Mouse (Mus musculus) liver, embryonic 11.5 days (tissue): Measurements from ENCODE around the gene Il11. TPM values are rescaled to one million over a fixed set of nuclear protein-coding genes. Genes with fewer than 3 reads are reported as not detected.

Source experiments
- ATAC-seq: fragments of 200-750 bp; cut with Nextera tagmentation; replicated peaks from 2 replicates; pipeline ENCODE4 v1.8.0; 2017; ENCODE audit warnings: moderate number of reproducible peaks, mild to moderate bottlenecking, moderate TSS enrichment, moderate library complexity; ENCODE audit not compliant: low FRiP score
- DNase-seq: peaks from one replicate; pipeline ENCODE4 v3.0.0-alpha.2; 2017; ENCODE audit warnings: low spot score
- H3K27ac ChIP-seq: fragments of 300-500 bp; sonication (generic); 2 replicates; pipeline ENCODE4 v1.5.1; 2014; ENCODE audit warnings: mild to moderate bottlenecking, low read depth, low read length, control low read depth
- H3K27me3 ChIP-seq: fragments of 300-500 bp; sonication (generic); replicated peaks from 2 replicates; pipeline ENCODE4 v1.6.1; 2014; ENCODE audit warnings: low read length, mixed read lengths; ENCODE audit not compliant: control insufficient read depth, insufficient read depth
- H3K36me3 ChIP-seq: fragments of 300-500 bp; sonication (generic); 2 replicates; pipeline ENCODE4 v1.6.1; 2014; ENCODE audit warnings: mild to moderate bottlenecking, low read length, moderate library complexity, mixed read lengths; ENCODE audit not compliant: control insufficient read depth, insufficient read depth
- H3K4me1 ChIP-seq: fragments of 300-500 bp; sonication (generic); replicated peaks from 2 replicates; pipeline ENCODE4 v1.6.1; 2014; ENCODE audit warnings: low read length, mixed read lengths; ENCODE audit not compliant: control insufficient read depth, insufficient read depth
- H3K4me2 ChIP-seq: fragments of 300-500 bp; sonication (generic); 2 replicates; pipeline ENCODE4 v1.6.1; 2014; ENCODE audit warnings: mild to moderate bottlenecking, control low read depth, moderate library complexity
- H3K4me3 ChIP-seq: fragments of 300-500 bp; sonication (generic); 2 replicates; pipeline ENCODE4 v1.5.1; 2014; ENCODE audit warnings: low read depth, low read length, control low read depth
- H3K9ac ChIP-seq: fragments of 300-500 bp; sonication (generic); 2 replicates; pipeline ENCODE4 v1.6.1; 2014; ENCODE audit warnings: low read depth, low read length, control low read depth
- H3K9me3 ChIP-seq: fragments of 300-500 bp; sonication (generic); 2 replicates; pipeline ENCODE4 v1.6.1; 2016; ENCODE audit warnings: low read length, inconsistent platforms, mixed read lengths; ENCODE audit not compliant: control insufficient read depth
- WGBS: fragments of 180-500 bp; shearing (Covaris S2); extraction: QIAGEN DNeasy Blood & Tissue Kit; methylation state at CpG from one replicate; pipeline ENCODE4 v1.1.7; 2014; 5-methylcytosine and 5-hydroxymethylcytosine counted together
- polyA plus RNA-seq: library from polyadenylated mRNA; unstranded; fragments of >200 nt; fragmentation: Nextera tagmentation; extraction: Ambion mirVana; gene quantifications from 2 replicates; pipeline ENCODE4 v1.2.1, GENCODE M21; 2014

The Il11 gene
- polyA plus RNA-seq, 1 experiment from 2014 or later = not detected

- H3K36me3 ChIP-seq = no peaks in the 10 kb centered on the region
- H3K4me2 ChIP-seq = no peak overlapping the region; the same call in 1 of the 2 replicates
- H3K9me3 ChIP-seq = no peaks in the 10 kb centered on the region
- no peaks in the 10 kb centered on the region for H3K27me3 ChIP-seq
- no peak overlapping the region for H3K9ac ChIP-seq
- no peak overlapping the region for H3K4me3 ChIP-seq
- no peak for ATAC-seq
- no peaks in the 10 kb centered on the region; the same call in 1 of the 2 replicates for H3K4me1 ChIP-seq
- H3K27ac ChIP-seq = no peak overlapping the region
- WGBS = 16% methylated on average over 3 of the region's 3 CpGs
- DNase-seq = no peak
These were observed 58.3 kb downstream of the Il11 start for GRCm38 (mm10) chr7:4724359-4724758.

GRCm38 (mm10) chr7:4723508-4723907 is 59.2 kb downstream of the Il11 start:
- peak; percentile 59; the same call in 1 of the 2 replicates for ATAC-seq
- no peak for DNase-seq
- H3K4me2 ChIP-seq = peak overlapping the region; percentile 62
- no peak overlapping the region for H3K27ac ChIP-seq
- 0 out of 2 replicates have a peak overlapping the region, but pooled peaks have one; percentile 16 for H3K9ac ChIP-seq
- H3K4me1 ChIP-seq = no peaks in the 10 kb centered on the region; the same call in 1 of the 2 replicates
- no peaks in the 10 kb centered on the region for H3K36me3 ChIP-seq
- 35% methylated on average over 12 of the region's 12 CpGs for WGBS
- no peaks in the 10 kb centered on the region for H3K9me3 ChIP-seq
- peak overlapping the region; percentile 28; the same call in 1 of the 2 replicates for H3K4me3 ChIP-seq
- H3K27me3 ChIP-seq = no peaks in the 10 kb centered on the region

Other genes starting within 250 kb of the Il11 start
- gene Syt5, start 235.3 kb downstream of the Il11 start, polyA plus RNA-seq = 0.73 and 1.2 TPM in 2 replicates
- not detected in 2 replicates for gene Ptprh, start 178.8 kb downstream of the Il11 start, polyA plus RNA-seq
- 12.9 and 18.0 TPM in 2 replicates for gene Tmem86b, start 151.4 kb downstream of the Il11 start, polyA plus RNA-seq
- 5.6 and 6.6 TPM in 2 replicates for gene Ppp6r1, start 123.8 kb downstream of the Il11 start, polyA plus RNA-seq
- gene Hspbp1, start 97.8 kb downstream of the Il11 start, polyA plus RNA-seq = 132 and 137 TPM in 2 replicates
- gene Brsk1, start 92.3 kb downstream of the Il11 start, polyA plus RNA-seq = 0.66 and 1.0 TPM in 2 replicates
- gene Tmem150b, start 57.6 kb downstream of the Il11 start, polyA plus RNA-seq = 0.16 TPM in 1 of 2 replicates, not detected in the other
- 88.8 and 97.1 TPM in 2 replicates for gene Kmt5c, start 42.7 kb downstream of the Il11 start, polyA plus RNA-seq
- 111 and 116 TPM in 2 replicates for gene Cox6b2, start 29.8 kb downstream of the Il11 start, polyA plus RNA-seq
- not detected in 2 replicates for gene Fam71e2, start 11.6 kb downstream of the Il11 start, polyA plus RNA-seq
- 0.86 TPM in 1 of 2 replicates, not detected in the other for gene Tmem190, start 78 bp upstream of the Il11 start, polyA plus RNA-seq
- gene Tmem238, start 6.8 kb upstream of the Il11 start, polyA plus RNA-seq = 12.2 and 12.4 TPM in 2 replicates
- 218 and 238 TPM in 2 replicates for gene Rpl28, start 10.0 kb upstream of the Il11 start, polyA plus RNA-seq
- 367 and 402 TPM in 2 replicates for gene Ube2s, start 29.7 kb upstream of the Il11 start, polyA plus RNA-seq
- gene Shisa7, start 61.8 kb upstream of the Il11 start, polyA plus RNA-seq = 0.03 and 0.11 TPM in 2 replicates
- gene Isoc2b, start 87.4 kb upstream of the Il11 start, polyA plus RNA-seq = 5.2 and 5.3 TPM in 2 replicates
- 1.3 and 1.4 TPM in 2 replicates for gene Isoc2a, start 94.3 kb upstream of the Il11 start, polyA plus RNA-seq
- gene Gm36210, start 123.7 kb upstream of the Il11 start, polyA plus RNA-seq = 0.22 TPM in 1 of 2 replicates, not detected in the other
- gene Zfp628, start 132.4 kb upstream of the Il11 start, polyA plus RNA-seq = 3.3 and 3.5 TPM in 2 replicates
- gene Nat14, start 139.2 kb upstream of the Il11 start, polyA plus RNA-seq = 1.4 and 1.5 TPM in 2 replicates
- gene Ssc5d, start 142.9 kb upstream of the Il11 start, polyA plus RNA-seq = 0.70 and 0.82 TPM in 2 replicates
- gene Sbk2, start 181.5 kb upstream of the Il11 start, polyA plus RNA-seq = 0.22 TPM in 1 of 2 replicates, not detected in the other
- gene Sbk3, start 188.3 kb upstream of the Il11 start, polyA plus RNA-seq = not detected in 2 replicates
- 13.7 and 16.8 TPM in 2 replicates for gene Zfp579, start 213.3 kb upstream of the Il11 start, polyA plus RNA-seq
- 13.9 and 14.0 TPM in 2 replicates for gene Zfp524, start 231.6 kb upstream of the Il11 start, polyA plus RNA-seq
- 37.1 and 40.8 TPM in 2 replicates for gene Fiz1, start 231.8 kb upstream of the Il11 start, polyA plus RNA-seq
- gene Gm44973, start 232.6 kb upstream of the Il11 start, polyA plus RNA-seq = 1.8 and 3.3 TPM in 2 replicates
- 3.5 and 4.5 TPM in 2 replicates for gene Zfp865, start 237.5 kb upstream of the Il11 start, polyA plus RNA-seq
- 4.1 and 5.2 TPM in 2 replicates for gene Ccdc106, start 237.7 kb upstream of the Il11 start, polyA plus RNA-seq